Mouse (Mus musculus) MEL (cell line): ENCODE data around the gene Gpc5.

Experiments
- CHD1 ChIP-seq: IDR thresholded peaks from 2 replicates; pipeline ENCODE4 v1.6.1; 2012; ENCODE audit warnings: low read depth, mild to moderate bottlenecking, inconsistent platforms, low read length, improper control_type of control experiment
- CTCF ChIP-seq, 3 experiments: IDR thresholded peaks in 2 of 3; conservative IDR thresholded peaks in 1 of 3; 2 replicates each; pipeline ENCODE4 v1.5.1; 2011 to 2012; ENCODE audit warnings: low read length in 3 of 3, low read depth in 2 of 3, mild to moderate bottlenecking in 2 of 3, improper control_type of control experiment in 1 of 3, inconsistent platforms in 1 of 3, mixed read lengths in 1 of 3, moderate library complexity in 1 of 3; ENCODE audit not compliant: control insufficient read depth in 1 of 3, insufficient read depth in 1 of 3, poor library complexity in 1 of 3, severe bottlenecking in 1 of 3
- EP300 ChIP-seq, 2 experiments: IDR thresholded peaks; 2 replicates each; pipeline ENCODE4 v1.6.1; 2011; ENCODE audit warnings: improper control_type of control experiment in 2 of 2, low read length in 2 of 2, low read depth in 1 of 2, mild to moderate bottlenecking in 1 of 2
- GATA1 ChIP-seq: IDR thresholded peaks from 2 replicates; pipeline ENCODE4 v1.6.1; 2011; ENCODE audit warnings: low read depth, low read length, improper control_type of control experiment
- KAT2A ChIP-seq: conservative IDR thresholded peaks from 2 replicates; pipeline ENCODE4 v1.6.1; 2012; ENCODE audit warnings: low read depth, low read length, improper control_type of control experiment, inconsistent platforms
- MAFK ChIP-seq: IDR thresholded peaks from 2 replicates; pipeline ENCODE4 v1.6.1; 2011; ENCODE audit warnings: low read depth, mild to moderate bottlenecking, low read length, improper control_type of control experiment, borderline replicate concordance
- MYC ChIP-seq: IDR thresholded peaks from 2 replicates; pipeline ENCODE4 v1.6.1; 2011; ENCODE audit warnings: low read depth, mild to moderate bottlenecking, low read length, improper control_type of control experiment, moderate library complexity
- POLR2A ChIP-seq, 2 experiments: IDR thresholded peaks; 2 replicates each; pipeline ENCODE4 v1.6.1; 2011 to 2012; ENCODE audit warnings: low read length in 2 of 2, mild to moderate bottlenecking in 2 of 2, control low read depth in 1 of 2, improper control_type of control experiment in 1 of 2, low read depth in 1 of 2, moderate library complexity in 1 of 2; ENCODE audit not compliant: control insufficient read depth in 1 of 2, insufficient read depth in 1 of 2, poor library complexity in 1 of 2
- SIN3A ChIP-seq: IDR thresholded peaks from 2 replicates; pipeline ENCODE4 v1.6.1; 2012; ENCODE audit warnings: low read length, improper control_type of control experiment, inconsistent platforms
- TBP ChIP-seq: IDR thresholded peaks from 2 replicates; pipeline ENCODE4 v1.8.0; 2011; ENCODE audit warnings: low read depth, low read length, improper control_type of control experiment

GRCm38 (mm10) chr14:115410881-115411280 lies 318.9 kb downstream of the Gpc5 start:
- TF ChIP-seq MYC (no peak), MAFK (no peak), GATA1 (no peak), CTCF (IDR thresholded peaks at IDR 0.05 in 2 of 3, conservative IDR thresholded peaks at IDR 0.05 in 1 of 3; ENCODE audit: control insufficient read depth in 1 of 3, insufficient read depth in 1 of 3, low read depth in 2 of 3, low read length in 3 of 3, poor library complexity in 1 of 3, severe bottlenecking in 1 of 3) (no peak), SIN3A (no peak), POLR2A (IDR thresholded peaks at IDR 0.05; ENCODE audit: control insufficient read depth in 1 of 2, insufficient read depth in 1 of 2, low read depth in 1 of 2, low read length in 2 of 2, poor library complexity in 1 of 2) (no peak), TBP (no peak), EP300 (IDR thresholded peaks at IDR 0.05; ENCODE audit: low read depth in 1 of 2, low read length in 2 of 2) (no peak), CHD1 (no peak), KAT2A (no peak)
